Mouse (Mus musculus): Measurements from ENCODE around the gene Pradc1. TPM values are rescaled to one million over a fixed set of nuclear protein-coding genes. Genes with fewer than 3 reads are reported as not detected.
"Not testable (repeated sequence)": the region's sequence is repeated elsewhere in the genome, so short reads cannot be mapped to it uniquely, and the experiment has no call there.

The Pradc1 gene
- total and polyA plus RNA-seq, 3 experiments: 12.2 to 28.1 (median 13.1) TPM

GRCm38 (mm10) chr6:85450697-85451663 is 790 bp downstream of the Pradc1 start, which contains the start of gene Cct7:
Gene Cct7, plus strand, starts transcription at chr6:85451514.
- DNase-seq: peak; percentile 99

GRCm38 (mm10) chr6:85450140-85450539 is 1.6 kb downstream of the Pradc1 start:
- DNase-seq: not testable (repeated sequence)

- no peak for DNase-seq
Measured at GRCm38 (mm10) chr6:85447351-85447750, 4.4 kb downstream of the Pradc1 start.

- DNase-seq: no peak
Measured at GRCm38 (mm10) chr6:85445286-85445685, 6.5 kb downstream of the Pradc1 start.

- no peak for DNase-seq
Measured at GRCm38 (mm10) chr6:85444266-85444965, 7.4 kb downstream of the Pradc1 start.

- peak; percentile 81 for DNase-seq
Measured at GRCm38 (mm10) chr6:85443488-85444233, 8.1 kb downstream of the Pradc1 start.

- DNase-seq: no peak
Measured at GRCm38 (mm10) chr6:85441142-85441541, 10.6 kb downstream of the Pradc1 start.

- DNase-seq: no peak
Measured at GRCm38 (mm10) chr6:85436631-85437030, 15.1 kb downstream of the Pradc1 start.

- no peak for DNase-seq
Measured at GRCm38 (mm10) chr6:85436204-85436603, 15.6 kb downstream of the Pradc1 start.

GRCm38 (mm10) chr6:85433865-85434264 is 17.9 kb downstream of the Pradc1 start:
- DNase-seq: no peak

GRCm38 (mm10) chr6:85431842-85432431 is 19.8 kb downstream of the Pradc1 start, which contains the start of gene Smyd5:
Gene Smyd5, plus strand, starts transcription at chr6:85431989.
- DNase-seq: peak; percentile 93

GRCm38 (mm10) chr6:85431274-85431841 is 20.4 kb downstream of the Pradc1 start:
- no peak for DNase-seq

GRCm38 (mm10) chr6:85423836-85424379 is 27.9 kb downstream of the Pradc1 start, which contains the start of gene Noto:
Gene Noto, plus strand, starts transcription at chr6:85423886.
- peak; percentile 50 for DNase-seq

GRCm38 (mm10) chr6:85419150-85419549 is 32.6 kb downstream of the Pradc1 start:
- DNase-seq: no peak

GRCm38 (mm10) chr6:85415829-85416228 is 35.9 kb downstream of the Pradc1 start:
- no peak for DNase-seq

- DNase-seq: peak; percentile 52
Measured at GRCm38 (mm10) chr6:85410771-85411273, 40.9 kb downstream of the Pradc1 start.

- no peak for DNase-seq
Measured at GRCm38 (mm10) chr6:85409003-85409402, 42.8 kb downstream of the Pradc1 start.

GRCm38 (mm10) chr6:85403039-85403438 is 48.7 kb downstream of the Pradc1 start:
- DNase-seq: no peak

- DNase-seq: no peak
Measured at GRCm38 (mm10) chr6:85402613-85403012, 49.2 kb downstream of the Pradc1 start.

- no peak for DNase-seq
Measured at GRCm38 (mm10) chr6:85399715-85400114, 52.1 kb downstream of the Pradc1 start.

GRCm38 (mm10) chr6:85397165-85397564 is 54.6 kb downstream of the Pradc1 start:
- peak; percentile 50 for DNase-seq

Measured in adrenal gland, adult 2 months (tissue).